Mouse (Mus musculus): ENCODE data around the gene Larp1b.

Larp1b gene

GRCm38 (mm10) chr3:41021980-41022379 is 72.4 kb downstream of the Larp1b start:
- no peak for DNase-seq (ENCODE audit: low spot score)

GRCm38 (mm10) chr3:41030705-41031104 is 81.1 kb downstream of the Larp1b start:
- DNase-seq (ENCODE audit: low spot score): no peak

GRCm38 (mm10) chr3:41031286-41032210 is 81.9 kb downstream of the Larp1b start:
- no peak for DNase-seq (ENCODE audit: low spot score)

GRCm38 (mm10) chr3:41038297-41038916 is 88.8 kb downstream of the Larp1b start:
- no peak for DNase-seq (ENCODE audit: low spot score)

- no peak for DNase-seq (ENCODE audit: low spot score)
These were observed 91.6 kb downstream of the Larp1b start for GRCm38 (mm10) chr3:41041241-41041640.

GRCm38 (mm10) chr3:41042195-41042938 is 92.7 kb downstream of the Larp1b start:
- DNase-seq (ENCODE audit: low spot score): peak; percentile 29

- no peak for DNase-seq (ENCODE audit: low spot score)
These were observed 94.2 kb downstream of the Larp1b start for GRCm38 (mm10) chr3:41043756-41044354.

GRCm38 (mm10) chr3:41047838-41048237 is 98.2 kb downstream of the Larp1b start:
- DNase-seq (ENCODE audit: low spot score): no peak

GRCm38 (mm10) chr3:41053334-41053733 is 103.7 kb downstream of the Larp1b start:
- DNase-seq (ENCODE audit: low spot score): no peak

GRCm38 (mm10) chr3:41058395-41058794 is 108.8 kb downstream of the Larp1b start:
- no peak for DNase-seq (ENCODE audit: low spot score)

- no peak for DNase-seq (ENCODE audit: low spot score)
These were observed 109.6 kb downstream of the Larp1b start for GRCm38 (mm10) chr3:41059249-41059648.

GRCm38 (mm10) chr3:41061831-41062565 is 112.4 kb downstream of the Larp1b start:
- DNase-seq (ENCODE audit: low spot score): no peak

- no peak for DNase-seq (ENCODE audit: low spot score)
These were observed 113.1 kb downstream of the Larp1b start for GRCm38 (mm10) chr3:41062758-41063157.

GRCm38 (mm10) chr3:41065320-41065719 is 115.7 kb downstream of the Larp1b start:
- DNase-seq (ENCODE audit: low spot score): no peak

GRCm38 (mm10) chr3:41070519-41070918 is 120.9 kb downstream of the Larp1b start:
- DNase-seq (ENCODE audit: low spot score): no peak

GRCm38 (mm10) chr3:41075376-41075775 is 125.7 kb downstream of the Larp1b start:
- no peak for DNase-seq (ENCODE audit: low spot score)

- DNase-seq (ENCODE audit: low spot score): no peak
These were observed 129.0 kb downstream of the Larp1b start for GRCm38 (mm10) chr3:41078673-41079072.

- DNase-seq (ENCODE audit: low spot score): peak; percentile 25
These were observed 131.1 kb downstream of the Larp1b start for GRCm38 (mm10) chr3:41080724-41081123.

GRCm38 (mm10) chr3:41081474-41082301 is 132.1 kb downstream of the Larp1b start:
- peak; percentile 66 for DNase-seq (ENCODE audit: low spot score)

GRCm38 (mm10) chr3:41082520-41082884 is 132.9 kb downstream of the Larp1b start:
- no peak for DNase-seq (ENCODE audit: low spot score)

All from c-Kit-positive CD71-positive TER-119-positive erythroid progenitor cells, embryonic 14.5 days (primary cell).